Mouse (Mus musculus): ENCODE results near the gene Pdcd4. TPM values are rescaled to one million over a fixed set of nuclear protein-coding genes. Genes with fewer than 3 reads are reported as not detected.
A peak's percentile ranks its signal among the peaks of the same experiment; 100 is the strongest.

Gene Pdcd4
- polyA plus RNA-seq, 1 experiment from 2014 or later = 41.2 TPM

DNA sequence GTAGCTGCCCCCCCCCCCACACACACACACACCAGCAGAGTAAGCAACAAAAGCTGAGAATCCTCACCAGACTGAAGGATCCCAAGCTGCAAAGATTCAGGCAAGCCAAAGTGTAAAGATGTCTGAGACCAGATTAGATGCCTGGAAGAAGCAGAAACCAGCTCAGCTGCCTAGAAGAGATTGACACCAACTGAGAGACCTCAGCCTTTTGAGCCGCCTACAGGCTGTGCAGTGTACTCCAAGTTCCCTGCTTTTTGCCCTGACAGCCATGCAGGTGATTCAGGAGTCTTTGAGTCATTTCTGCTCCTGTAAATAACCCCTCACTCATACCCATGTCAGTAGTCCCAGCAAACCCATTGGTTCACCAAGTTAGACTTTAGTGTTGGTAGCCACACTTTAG lies 11.6 kb upstream of the Pdcd4 start:
- DNase-seq (no peak), ATAC-seq (no peak)
- WGBS (ENCODE audit: insufficient replicate concordance) = 50% methylated on average over 1 of the region's 1 CpGs

DNA sequence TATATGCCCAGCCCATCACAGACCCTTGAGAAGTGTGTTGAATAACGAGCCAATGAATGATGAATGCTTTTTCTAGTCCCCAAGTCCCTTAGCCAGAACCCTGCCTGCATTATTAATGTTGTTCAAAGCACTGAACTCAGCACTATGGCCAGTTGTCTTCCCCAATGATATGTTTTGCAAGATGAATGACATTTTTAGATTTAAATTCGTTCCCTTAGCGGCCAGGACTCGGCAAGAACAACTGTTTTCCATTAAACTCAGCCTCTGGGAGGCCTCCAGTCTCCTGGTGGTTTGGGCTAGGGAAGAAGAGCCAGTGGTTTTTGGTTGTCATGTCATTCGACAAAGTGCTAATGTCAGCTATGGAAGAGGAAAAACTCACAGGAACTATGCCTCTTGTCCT lies 10.2 kb upstream of the Pdcd4 start:
- 71% methylated on average over 5 of the region's 5 CpGs for WGBS (ENCODE audit: insufficient replicate concordance)

More for the DNA sequence above, 11.6 kb upstream of the Pdcd4 start:
- H3K4me2 ChIP-seq (ENCODE audit: low read depth, low read length) = no peak overlapping the region
- H3K36me3 ChIP-seq (replicated peaks; ENCODE audit: insufficient read depth, low read length) = no peaks in the 10 kb centered on the region
- H3K27me3 ChIP-seq (ENCODE audit: insufficient read depth, low read length) = no peaks in the 10 kb centered on the region
- H3K4me3 ChIP-seq (ENCODE audit: low read depth, low read length) = no peak overlapping the region
- no peaks in the 10 kb centered on the region for H3K9me3 ChIP-seq (ENCODE audit: low read length)
- H3K27ac ChIP-seq (ENCODE audit: low read depth) = no peak overlapping the region
- H3K9ac ChIP-seq (replicated peaks) = no peak overlapping the region
- no peak for TF ChIP-seq CTCF (IDR thresholded peaks at IDR 0.05; ENCODE audit: low read depth)
- no peak for TF ChIP-seq EP300 (IDR thresholded peaks at IDR 0.05; ENCODE audit: low read depth)
- 0 out of 2 replicates have a peak, but pooled peaks cover 2% of the 10 kb centered on the region for H3K4me1 ChIP-seq (ENCODE audit: insufficient read depth)

DNA sequence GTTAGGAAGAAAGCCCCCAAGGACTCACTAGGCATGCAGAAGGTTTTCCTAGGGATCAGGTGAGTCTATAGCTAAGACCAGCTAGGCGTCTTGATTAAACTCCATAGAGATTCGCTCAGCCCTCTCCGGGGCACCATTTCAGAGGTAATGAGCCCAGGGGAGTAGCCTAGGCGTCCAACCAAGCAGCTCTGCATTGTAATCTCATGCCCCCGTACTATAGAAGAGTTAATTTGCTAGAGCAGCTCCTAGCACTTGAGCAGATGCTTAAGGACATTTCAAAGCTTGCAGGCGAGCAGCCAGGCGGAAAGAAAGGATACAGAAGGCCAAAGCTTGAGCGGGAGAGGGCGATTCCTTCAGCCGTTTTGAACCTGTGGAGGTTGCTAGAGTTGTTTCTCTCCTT lies 6.6 kb upstream of the Pdcd4 start:
- no peaks in the 10 kb centered on the region for H3K9me3 ChIP-seq (ENCODE audit: low read length)
- WGBS (ENCODE audit: insufficient replicate concordance) = 82% methylated on average over 10 of the region's 10 CpGs
- H3K9ac ChIP-seq (replicated peaks) = no peak overlapping the region
- ATAC-seq (no peak), DNase-seq (no peak)
- no peaks in the 10 kb centered on the region for H3K36me3 ChIP-seq (replicated peaks; ENCODE audit: insufficient read depth, low read length)
- no peaks in the 10 kb centered on the region for H3K27me3 ChIP-seq (ENCODE audit: insufficient read depth, low read length)
- TF ChIP-seq CTCF (IDR thresholded peaks at IDR 0.05; ENCODE audit: low read depth) (no peak), EP300 (IDR thresholded peaks at IDR 0.05; ENCODE audit: low read depth) (no peak)
- H3K4me2 ChIP-seq (ENCODE audit: low read depth, low read length) = no peak overlapping the region
- peaks cover 30% of the 10 kb centered on the region for H3K4me1 ChIP-seq (ENCODE audit: insufficient read depth)
- no peak overlapping the region for H3K4me3 ChIP-seq (ENCODE audit: low read depth, low read length)
- no peak overlapping the region for H3K27ac ChIP-seq (ENCODE audit: low read depth)

More for the DNA sequence above, 10.2 kb upstream of the Pdcd4 start:
- no peak for DNase-seq
- no peak overlapping the region for H3K9ac ChIP-seq (replicated peaks)
- no peaks in the 10 kb centered on the region for H3K36me3 ChIP-seq (replicated peaks; ENCODE audit: insufficient read depth, low read length)
- no peaks in the 10 kb centered on the region for H3K9me3 ChIP-seq (ENCODE audit: low read length)
- no peaks in the 10 kb centered on the region for H3K27me3 ChIP-seq (ENCODE audit: insufficient read depth, low read length)
- peaks cover 6% of the 10 kb centered on the region for H3K4me1 ChIP-seq (ENCODE audit: insufficient read depth)
- ATAC-seq = no peak
- no peak overlapping the region for H3K4me3 ChIP-seq (ENCODE audit: low read depth, low read length)
- H3K4me2 ChIP-seq (ENCODE audit: low read depth, low read length) = no peak overlapping the region
- TF ChIP-seq CTCF (IDR thresholded peaks at IDR 0.05; ENCODE audit: low read depth) (no peak), EP300 (IDR thresholded peaks at IDR 0.05; ENCODE audit: low read depth) (no peak)
- no peak overlapping the region for H3K27ac ChIP-seq (ENCODE audit: low read depth)

DNA sequence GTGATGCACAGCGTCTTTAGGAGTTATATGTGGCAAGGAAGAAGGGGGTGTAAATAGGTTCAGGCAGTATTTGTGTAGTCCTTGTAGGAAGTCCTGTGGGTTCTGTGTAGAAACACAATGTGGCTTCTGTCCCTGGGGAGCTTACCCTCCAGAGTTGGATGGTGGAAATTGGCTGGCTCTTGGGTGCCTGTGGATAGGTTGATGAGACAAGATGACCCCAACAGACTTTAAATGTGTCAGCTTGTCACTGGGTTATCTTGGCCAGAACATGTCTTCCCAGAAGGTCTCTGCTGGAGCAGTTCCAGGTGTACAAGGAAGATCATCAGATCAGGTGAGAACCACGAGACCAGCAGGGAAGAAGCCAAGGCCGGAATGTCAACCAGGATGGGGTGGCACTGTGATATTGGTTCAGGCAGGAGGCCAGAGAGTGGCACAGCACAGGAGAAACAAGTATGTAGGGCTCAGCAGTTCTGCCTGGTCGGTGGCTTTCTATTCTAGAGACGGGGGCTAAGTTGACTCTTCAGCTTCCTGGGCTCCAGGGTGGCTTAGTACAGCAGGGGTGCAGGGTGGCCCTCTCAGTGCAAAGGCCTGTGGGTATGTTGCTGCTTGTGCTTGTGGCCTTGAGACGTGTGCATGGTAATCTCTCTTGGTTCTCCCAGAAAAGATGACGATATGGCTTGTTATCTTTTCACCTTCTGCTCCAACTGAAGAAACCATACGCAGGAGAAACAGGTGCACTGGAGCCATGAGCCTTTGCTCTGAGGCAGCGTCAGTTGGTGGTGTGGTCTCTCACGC lies 5.3 kb upstream of the Pdcd4 start:
- DNase-seq (no peak), ATAC-seq (peak; percentile 35)
- Histone ChIP-seq H3K27me3 (ENCODE audit: insufficient read depth, low read length) (no peaks in the 10 kb centered on the region), H3K4me2 (ENCODE audit: low read depth, low read length) (no peak overlapping the region), H3K9ac (replicated peaks) (no peak overlapping the region), H3K36me3 (replicated peaks; ENCODE audit: insufficient read depth, low read length) (no peaks in the 10 kb centered on the region), H3K9me3 (ENCODE audit: low read length) (no peaks in the 10 kb centered on the region), H3K27ac (ENCODE audit: low read depth) (peak overlapping the region; percentile 57; the same call in 1 of the 2 replicates), H3K4me3 (ENCODE audit: low read depth, low read length) (no peak overlapping the region), H3K4me1 (ENCODE audit: insufficient read depth) (peaks cover 43% of the 10 kb centered on the region)
- WGBS (ENCODE audit: insufficient replicate concordance) = 53% methylated on average over 10 of the region's 10 CpGs
- no peak for TF ChIP-seq CTCF (IDR thresholded peaks at IDR 0.05; ENCODE audit: low read depth)
- TF ChIP-seq EP300 (IDR thresholded peaks at IDR 0.05; ENCODE audit: low read depth) = peak; percentile 90

DNA sequence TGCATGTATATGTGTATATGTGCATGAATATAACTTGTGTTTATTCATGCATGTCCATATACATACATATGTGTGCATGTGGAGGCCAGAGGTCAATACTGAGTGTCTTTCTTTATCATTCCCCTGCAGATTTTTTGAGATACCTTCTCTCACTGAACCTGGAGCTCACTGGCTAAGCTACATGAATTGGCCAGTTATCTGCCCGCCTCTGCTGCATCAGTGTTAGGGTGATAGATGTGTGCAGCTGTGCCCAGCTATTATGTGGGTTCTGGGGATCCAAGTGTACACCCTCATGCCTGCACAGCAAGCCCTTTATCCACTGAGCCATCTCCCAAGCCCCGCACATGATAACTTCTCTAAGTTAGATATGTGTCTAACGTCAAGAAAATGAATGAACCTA lies 4.2 kb upstream of the Pdcd4 start:
- H3K9me3 ChIP-seq (ENCODE audit: low read length) = no peaks in the 10 kb centered on the region
- DNase-seq (no peak), ATAC-seq (peak; percentile 41)
- H3K4me3 ChIP-seq (ENCODE audit: low read depth, low read length) = no peak overlapping the region
- 44% methylated on average over 3 of the region's 3 CpGs for WGBS (ENCODE audit: insufficient replicate concordance)
- H3K9ac ChIP-seq (replicated peaks) = no peak overlapping the region
- no peak overlapping the region for H3K4me2 ChIP-seq (ENCODE audit: low read depth, low read length)
- no peaks in the 10 kb centered on the region for H3K27me3 ChIP-seq (ENCODE audit: insufficient read depth, low read length)
- H3K4me1 ChIP-seq (ENCODE audit: insufficient read depth) = peaks cover 54% of the 10 kb centered on the region
- no peaks in the 10 kb centered on the region for H3K36me3 ChIP-seq (replicated peaks; ENCODE audit: insufficient read depth, low read length)
- TF ChIP-seq CTCF (IDR thresholded peaks at IDR 0.05; ENCODE audit: low read depth) (no peak), EP300 (IDR thresholded peaks at IDR 0.05; ENCODE audit: low read depth) (peak; percentile 78)
- no peak overlapping the region for H3K27ac ChIP-seq (ENCODE audit: low read depth)

DNA sequence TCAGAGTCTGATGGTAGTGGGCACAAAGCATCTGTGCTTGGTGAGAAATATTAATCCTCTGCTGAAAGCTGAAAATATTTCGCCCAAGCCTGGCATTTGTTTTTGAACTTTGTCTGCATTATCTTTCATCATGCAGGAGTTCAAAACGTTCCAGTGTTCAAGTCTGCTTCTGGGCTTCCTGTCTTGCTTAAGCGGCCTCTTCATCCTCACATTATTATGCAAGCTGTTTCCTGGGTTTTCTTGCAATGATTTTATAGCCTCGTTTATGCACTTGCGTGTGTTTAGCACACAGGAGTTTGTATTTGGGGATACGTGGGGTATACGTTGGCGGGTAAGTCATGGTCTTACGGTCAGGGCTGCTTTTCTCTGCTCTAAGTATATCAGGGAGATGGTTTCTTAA lies 3.7 kb upstream of the Pdcd4 start:
- no peak for TF ChIP-seq EP300 (IDR thresholded peaks at IDR 0.05; ENCODE audit: low read depth)
- no peak for TF ChIP-seq CTCF (IDR thresholded peaks at IDR 0.05; ENCODE audit: low read depth)
- no peaks in the 10 kb centered on the region for H3K36me3 ChIP-seq (replicated peaks; ENCODE audit: insufficient read depth, low read length)
- H3K4me2 ChIP-seq (ENCODE audit: low read depth, low read length) = no peak overlapping the region
- 48% methylated on average over 9 of the region's 9 CpGs for WGBS (ENCODE audit: insufficient replicate concordance)
- DNase-seq (no peak), ATAC-seq (no peak)
- H3K27me3 ChIP-seq (ENCODE audit: insufficient read depth, low read length) = no peaks in the 10 kb centered on the region
- peak overlapping the region; percentile 39 for H3K27ac ChIP-seq (ENCODE audit: low read depth)
- H3K9ac ChIP-seq (replicated peaks) = no peak overlapping the region
- no peak overlapping the region for H3K4me3 ChIP-seq (ENCODE audit: low read depth, low read length)
- H3K4me1 ChIP-seq (ENCODE audit: insufficient read depth) = peaks cover 59% of the 10 kb centered on the region
- H3K9me3 ChIP-seq (ENCODE audit: low read length) = no peaks in the 10 kb centered on the region

Measured in liver, postnatal 0 days (tissue).